Mouse (Mus musculus) heart, embryonic 13.5 days (tissue): ENCODE measurements around the gene Capn1. TPM values are rescaled to one million over a fixed set of nuclear protein-coding genes. Genes with fewer than 3 reads are reported as not detected.

ENCODE experiments used
- ATAC-seq: fragments of 200-750 bp; cut with Nextera tagmentation; 2 replicates; pipeline ENCODE4 v1.8.0; 2017; ENCODE audit warnings: moderate TSS enrichment; ENCODE audit not compliant: insufficient number of reproducible peaks, low FRiP score, low TSS enrichment; ENCODE audit errors: extremely low read depth
- H3K27ac ChIP-seq: fragments of 300-500 bp; sonication (generic); replicated peaks from 2 replicates; pipeline ENCODE4 v1.5.1; 2015; ENCODE audit warnings: moderate library complexity, mild to moderate bottlenecking, inconsistent platforms
- H3K27me3 ChIP-seq: fragments of 300-500 bp; sonication (generic); replicated peaks from 2 replicates; pipeline ENCODE4 v1.6.1; 2015; ENCODE audit warnings: mild to moderate bottlenecking, inconsistent platforms
- H3K36me3 ChIP-seq: fragments of 300-500 bp; sonication (generic); 2 replicates; pipeline ENCODE4 v1.6.1; 2015; ENCODE audit warnings: mild to moderate bottlenecking, inconsistent platforms
- H3K4me1 ChIP-seq: fragments of 300-500 bp; sonication (generic); 2 replicates; pipeline ENCODE4 v1.6.1; 2015; ENCODE audit warnings: inconsistent platforms
- H3K4me2 ChIP-seq: fragments of 300-500 bp; sonication (generic); 2 replicates; pipeline ENCODE4 v1.6.1; 2015; ENCODE audit warnings: inconsistent platforms, mild to moderate bottlenecking, moderate library complexity
- H3K4me3 ChIP-seq: fragments of 300-500 bp; sonication (generic); 2 replicates; pipeline ENCODE4 v1.5.1; 2015; ENCODE audit warnings: moderate library complexity, mild to moderate bottlenecking, inconsistent platforms
- H3K9ac ChIP-seq: fragments of 300-500 bp; sonication (generic); 2 replicates; pipeline ENCODE4 v1.6.1; 2015; ENCODE audit warnings: inconsistent platforms, mild to moderate bottlenecking, moderate library complexity
- H3K9me3 ChIP-seq: fragments of 300-500 bp; sonication (generic); 2 replicates; pipeline ENCODE4 v1.6.1; 2016; ENCODE audit warnings: inconsistent platforms
- WGBS: fragments of 180-500 bp; shearing (Covaris S2); methylation state at CpG from one replicate; pipeline ENCODE4 v1.1.7; 2015; ENCODE audit warnings: mixed read lengths; 5-methylcytosine and 5-hydroxymethylcytosine counted together
- polyA plus RNA-seq: library from polyadenylated mRNA; unstranded; fragments of >200 nt; fragmentation: Nextera tagmentation; extraction: Ambion mirVana; gene quantifications from 2 replicates; pipeline ENCODE4 v1.2.1, GENCODE M21; 2015

The Capn1 gene
- polyA plus RNA-seq, 1 experiment from 2014 or later = 6.0 TPM

DNA sequence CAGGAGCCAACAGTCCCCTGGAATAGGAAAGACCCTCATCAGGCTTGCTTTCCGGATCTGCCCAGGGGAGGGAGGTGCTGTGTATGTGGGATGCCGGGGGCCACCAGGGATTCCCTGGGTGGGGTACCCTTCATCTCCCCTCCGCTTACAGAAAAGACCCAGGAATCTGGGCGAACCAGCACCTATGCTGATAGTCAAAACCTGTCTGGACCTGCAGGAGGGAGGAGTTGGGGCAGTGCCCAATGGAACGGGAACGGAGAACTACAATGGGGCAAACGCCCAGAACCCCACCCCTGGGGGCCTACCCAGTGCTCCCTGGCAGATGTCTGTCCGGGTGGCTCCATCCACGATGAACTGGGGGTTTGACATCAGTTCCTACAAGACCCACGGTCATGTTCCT lies 2.0 kb downstream of the Capn1 start:
- Histone ChIP-seq H3K4me2 (peak overlapping the region; percentile 81; the same call in 1 of the 2 replicates), H3K27ac (no peak overlapping the region), H3K9ac (no peak overlapping the region; the same call in 1 of the 2 replicates), H3K27me3 (peaks cover 7% of the 10 kb centered on the region), H3K36me3 (no peaks in the 10 kb centered on the region), H3K9me3 (no peaks in the 10 kb centered on the region), H3K4me3 (no peak overlapping the region), H3K4me1 (peaks cover 20% of the 10 kb centered on the region)
- WGBS = 89% methylated on average over 10 of the region's 10 CpGs
- no peak for ATAC-seq

DNA sequence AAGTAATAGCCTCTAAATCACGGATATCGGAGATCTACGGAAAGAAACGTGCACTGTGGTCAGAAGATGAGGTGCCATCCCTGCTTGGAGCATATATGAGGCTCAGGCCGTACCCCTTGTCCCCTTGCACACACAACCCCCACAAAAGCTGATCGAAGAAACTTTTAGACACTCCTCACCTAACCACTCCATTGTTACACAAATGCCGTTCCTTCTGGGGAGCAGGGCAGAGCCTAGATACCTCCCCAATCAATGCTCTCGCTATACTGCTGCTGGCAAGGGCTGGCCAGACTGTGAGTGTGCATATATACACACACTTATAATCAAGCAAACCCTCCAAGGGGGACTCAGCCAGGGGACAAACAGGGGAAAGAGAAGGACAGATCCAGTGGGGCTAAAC lies 6.6 kb downstream of the Capn1 start:
- no peak overlapping the region for H3K4me2 ChIP-seq
- no peak for ATAC-seq

DNA sequence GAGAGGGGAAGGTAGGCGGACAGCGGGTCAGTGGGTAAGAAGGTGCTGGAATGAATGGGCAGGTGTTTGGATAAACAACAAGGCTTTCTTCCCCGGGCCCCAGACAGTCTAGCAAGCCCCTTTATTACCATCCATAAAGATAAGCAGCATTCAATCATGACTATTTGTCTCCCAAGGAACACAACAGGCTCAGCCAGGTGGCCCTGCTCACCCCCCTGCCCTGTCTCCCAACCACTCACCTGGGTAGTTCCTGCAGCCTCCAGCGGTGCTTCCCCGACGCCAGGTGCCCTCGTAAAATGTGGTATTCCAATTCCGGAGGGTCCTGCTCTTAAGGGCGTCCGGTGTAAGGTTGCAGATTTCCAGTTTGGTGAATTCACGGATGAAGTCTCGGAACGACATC lies 8.7 kb downstream of the Capn1 start:
- Histone ChIP-seq H3K36me3 (peaks cover 5% of the 10 kb centered on the region; the same call in 1 of the 2 replicates), H3K27ac (no peak overlapping the region), H3K27me3 (no peaks in the 10 kb centered on the region), H3K4me1 (no peaks in the 10 kb centered on the region), H3K9ac (no peak overlapping the region), H3K4me2 (no peak overlapping the region), H3K4me3 (no peak overlapping the region), H3K9me3 (no peaks in the 10 kb centered on the region)
- no peak for ATAC-seq
- 85% methylated on average over 13 of the region's 13 CpGs for WGBS

More for the DNA sequence above, 6.6 kb downstream of the Capn1 start:
- peaks cover 5% of the 10 kb centered on the region; the same call in 1 of the 2 replicates for H3K36me3 ChIP-seq
- no peaks in the 10 kb centered on the region for H3K9me3 ChIP-seq
- 72% methylated on average over 8 of the region's 8 CpGs for WGBS
- H3K27me3 ChIP-seq = no peaks in the 10 kb centered on the region
- no peak overlapping the region for H3K9ac ChIP-seq
- no peaks in the 10 kb centered on the region; the same call in 1 of the 2 replicates for H3K4me1 ChIP-seq
- no peak overlapping the region for H3K4me3 ChIP-seq
- no peak overlapping the region for H3K27ac ChIP-seq

DNA sequence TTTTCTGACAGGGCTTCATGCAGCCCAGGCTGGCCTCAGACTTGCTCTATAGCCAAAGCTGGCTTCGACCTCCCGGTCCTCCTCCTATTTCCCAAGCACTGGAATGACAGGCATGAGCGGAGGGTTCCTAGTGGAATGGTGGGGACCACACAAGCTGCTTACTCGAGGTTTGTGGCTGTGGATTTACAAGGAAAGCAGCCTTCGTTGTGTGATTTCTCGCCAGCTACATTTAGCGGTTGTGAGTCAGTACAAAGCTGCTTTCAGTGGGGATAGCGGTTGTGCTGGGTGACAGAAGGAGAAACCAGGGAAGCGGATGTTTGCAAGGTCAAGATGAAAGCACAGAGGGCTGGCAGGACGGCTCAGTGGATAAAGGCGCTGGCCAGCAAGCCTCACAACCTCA lies 10.2 kb downstream of the Capn1 start:
- Histone ChIP-seq H3K9ac (no peak overlapping the region), H3K27me3 (no peaks in the 10 kb centered on the region), H3K9me3 (no peaks in the 10 kb centered on the region), H3K4me1 (no peaks in the 10 kb centered on the region), H3K4me2 (no peak overlapping the region), H3K27ac (no peak overlapping the region), H3K36me3 (peaks cover 5% of the 10 kb centered on the region; the same call in 1 of the 2 replicates), H3K4me3 (no peak overlapping the region)
- WGBS = 61% methylated on average over 11 of the region's 11 CpGs
- no peak for ATAC-seq

DNA sequence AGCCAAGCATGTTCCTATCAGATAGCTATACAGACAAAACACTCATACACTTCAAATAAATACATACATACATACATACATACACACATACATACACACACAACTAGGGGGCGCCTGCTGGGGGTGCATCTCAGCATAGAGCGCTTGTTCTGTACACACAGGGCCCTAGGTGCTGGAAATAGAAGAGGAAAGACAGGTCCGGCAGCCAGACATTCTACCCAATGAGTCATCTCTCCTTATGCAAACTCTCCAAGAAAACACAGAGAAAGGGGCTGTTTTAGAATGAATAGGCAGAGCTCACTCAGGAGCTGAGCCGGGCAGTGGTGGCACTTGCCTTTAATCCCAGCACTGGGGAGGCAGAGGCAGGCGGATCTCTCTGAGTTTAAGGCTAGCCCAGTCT lies 15.7 kb downstream of the Capn1 start:
- Histone ChIP-seq H3K9ac (no peak overlapping the region), H3K9me3 (no peaks in the 10 kb centered on the region), H3K27ac (no peak overlapping the region), H3K27me3 (no peaks in the 10 kb centered on the region), H3K36me3 (0 out of 2 replicates have a peak, but pooled peaks cover 4% of the 10 kb centered on the region), H3K4me3 (no peak overlapping the region), H3K4me2 (no peak overlapping the region), H3K4me1 (no peaks in the 10 kb centered on the region)
- ATAC-seq = no peak
- 68% methylated on average over 5 of the region's 5 CpGs for WGBS

DNA sequence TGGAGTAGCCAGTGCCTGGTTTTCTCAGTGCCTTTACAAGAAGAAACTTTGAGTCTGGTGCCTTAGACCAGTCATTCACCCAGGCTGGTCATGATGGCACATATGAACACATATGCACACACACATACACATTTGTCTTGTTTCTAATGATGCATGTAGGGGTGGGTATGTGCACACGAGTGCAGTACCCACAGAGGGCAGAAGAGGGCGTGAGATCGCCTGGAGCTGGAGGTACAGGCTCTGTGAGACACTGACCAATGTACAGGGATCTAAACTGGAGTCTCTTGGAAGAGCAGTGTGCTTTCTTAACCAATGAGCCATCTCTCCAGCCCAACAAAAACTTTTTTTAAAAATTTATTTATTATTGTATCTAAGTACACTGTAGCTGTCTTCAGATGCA lies 17.5 kb downstream of the Capn1 start:
- WGBS = 78% methylated on average over 3 of the region's 3 CpGs
- Histone ChIP-seq H3K27ac (no peak overlapping the region), H3K36me3 (peaks cover 11% of the 10 kb centered on the region; the same call in 1 of the 2 replicates), H3K4me1 (no peaks in the 10 kb centered on the region), H3K4me3 (no peak overlapping the region), H3K9ac (no peak overlapping the region), H3K4me2 (no peak overlapping the region), H3K9me3 (no peaks in the 10 kb centered on the region), H3K27me3 (no peaks in the 10 kb centered on the region)
- no peak for ATAC-seq

DNA sequence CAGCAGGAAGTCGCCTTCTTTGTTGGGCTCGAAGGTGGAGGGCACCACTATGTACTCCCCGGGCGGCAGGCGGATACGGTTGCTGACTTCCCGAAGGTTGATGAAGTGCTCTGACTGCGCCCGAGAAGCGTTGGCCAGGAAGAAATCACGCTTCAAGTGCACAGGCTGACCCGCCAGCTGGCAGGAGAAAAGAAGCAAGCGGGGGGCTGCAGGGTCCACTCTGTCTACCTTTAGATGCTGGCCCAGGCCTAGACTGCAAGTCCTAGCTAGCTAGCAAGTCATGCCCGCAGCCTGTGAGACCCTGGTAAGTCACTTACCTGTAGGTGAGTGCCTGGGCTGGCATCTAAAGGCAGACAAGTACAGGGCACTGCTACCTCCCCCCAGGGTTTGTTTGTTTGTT lies 21.0 kb downstream of the Capn1 start:
- WGBS = 75% methylated on average over 14 of the region's 14 CpGs
- Histone ChIP-seq H3K27me3 (no peaks in the 10 kb centered on the region), H3K4me2 (no peak overlapping the region), H3K9ac (no peak overlapping the region), H3K9me3 (no peaks in the 10 kb centered on the region), H3K27ac (no peak overlapping the region), H3K4me1 (peaks cover 7% of the 10 kb centered on the region), H3K4me3 (no peak overlapping the region), H3K36me3 (peaks cover 24% of the 10 kb centered on the region; the same call in 1 of the 2 replicates)
- no peak for ATAC-seq

DNA sequence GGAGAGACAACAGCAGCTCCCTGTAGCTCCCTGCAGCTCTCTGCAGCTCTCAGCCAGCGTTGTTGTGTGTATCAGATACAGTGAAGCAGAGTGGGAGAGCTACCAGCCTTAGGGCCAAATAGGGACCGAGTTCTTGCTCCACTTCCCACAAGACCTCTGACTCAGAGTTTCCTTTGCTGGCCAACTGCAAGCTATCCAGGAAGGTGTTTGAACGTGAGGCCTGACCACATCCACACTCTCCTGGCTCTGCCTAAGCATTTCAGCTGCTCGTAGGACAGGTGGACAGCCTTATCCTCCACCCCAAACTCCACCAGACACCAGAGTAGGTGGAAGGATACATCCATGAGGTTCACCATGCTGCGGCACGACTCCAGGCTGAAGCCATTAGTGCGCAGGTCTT lies 23.7 kb downstream of the Capn1 start:
- Histone ChIP-seq H3K4me1 (peaks cover 25% of the 10 kb centered on the region), H3K27ac (no peak overlapping the region), H3K9me3 (no peaks in the 10 kb centered on the region), H3K27me3 (no peaks in the 10 kb centered on the region), H3K9ac (peak overlapping the region; percentile 14; the same call in 1 of the 2 replicates), H3K36me3 (peaks cover 20% of the 10 kb centered on the region; the same call in 1 of the 2 replicates), H3K4me2 (no peak overlapping the region), H3K4me3 (no peak overlapping the region)
- no peak for ATAC-seq
- WGBS = 75% methylated on average over 7 of the region's 7 CpGs

DNA sequence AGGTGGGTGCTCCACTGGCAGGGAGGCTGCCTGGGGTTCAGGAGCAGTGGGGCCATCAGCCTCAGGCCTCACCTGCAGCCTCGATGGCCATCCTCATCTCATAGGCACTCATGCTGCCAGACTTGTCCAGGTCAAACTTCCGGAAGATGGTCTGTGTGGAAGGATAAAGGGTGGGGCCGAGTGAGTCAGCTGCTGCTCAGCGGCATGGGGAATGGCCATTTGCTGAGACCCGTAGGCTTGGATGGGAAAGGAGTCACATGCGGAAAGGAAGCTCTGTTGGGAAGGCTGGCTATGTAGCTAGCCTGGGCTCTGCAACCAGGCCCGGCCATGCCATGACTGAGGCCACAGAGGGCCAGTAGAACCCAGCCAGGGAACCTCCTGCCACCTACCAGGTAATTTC lies 24.2 kb downstream of the Capn1 start:
- no peak for ATAC-seq
- Histone ChIP-seq H3K27me3 (no peaks in the 10 kb centered on the region), H3K36me3 (peaks cover 20% of the 10 kb centered on the region; the same call in 1 of the 2 replicates), H3K4me1 (peaks cover 25% of the 10 kb centered on the region), H3K4me2 (no peak overlapping the region), H3K27ac (no peak overlapping the region), H3K4me3 (no peak overlapping the region), H3K9me3 (no peaks in the 10 kb centered on the region), H3K9ac (peak overlapping the region; percentile 14; the same call in 1 of the 2 replicates)
- 77% methylated on average over 7 of the region's 7 CpGs for WGBS

DNA sequence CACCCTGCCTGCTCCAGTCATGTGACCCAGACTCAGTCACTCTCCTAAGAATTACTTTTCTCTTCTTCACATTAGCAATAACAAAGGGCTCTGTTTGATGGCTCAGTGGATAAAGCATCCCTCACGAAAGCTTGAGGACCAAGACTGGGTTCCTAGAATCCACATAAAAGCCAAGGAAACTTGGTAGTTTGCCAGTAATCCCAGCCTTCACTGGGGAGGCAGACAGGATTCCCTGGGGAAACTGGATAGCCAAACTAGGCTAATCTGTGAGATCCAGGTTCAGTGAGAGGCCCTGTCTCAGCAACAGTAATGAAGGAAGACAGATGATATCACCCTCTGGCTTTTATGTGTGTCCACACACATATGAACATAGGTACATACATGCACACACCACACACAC lies 24.8 kb downstream of the Capn1 start:
- H3K9ac ChIP-seq = no peak overlapping the region
- no peak overlapping the region for H3K4me3 ChIP-seq
- no peaks in the 10 kb centered on the region for H3K9me3 ChIP-seq
- no peak overlapping the region for H3K4me2 ChIP-seq
- no peaks in the 10 kb centered on the region for H3K27me3 ChIP-seq
- H3K27ac ChIP-seq = no peak overlapping the region
- ATAC-seq = no peak
- H3K4me1 ChIP-seq = peaks cover 25% of the 10 kb centered on the region
- peaks cover 20% of the 10 kb centered on the region; the same call in 1 of the 2 replicates for H3K36me3 ChIP-seq
- WGBS = 68% methylated on average over 1 of the region's 1 CpGs

DNA sequence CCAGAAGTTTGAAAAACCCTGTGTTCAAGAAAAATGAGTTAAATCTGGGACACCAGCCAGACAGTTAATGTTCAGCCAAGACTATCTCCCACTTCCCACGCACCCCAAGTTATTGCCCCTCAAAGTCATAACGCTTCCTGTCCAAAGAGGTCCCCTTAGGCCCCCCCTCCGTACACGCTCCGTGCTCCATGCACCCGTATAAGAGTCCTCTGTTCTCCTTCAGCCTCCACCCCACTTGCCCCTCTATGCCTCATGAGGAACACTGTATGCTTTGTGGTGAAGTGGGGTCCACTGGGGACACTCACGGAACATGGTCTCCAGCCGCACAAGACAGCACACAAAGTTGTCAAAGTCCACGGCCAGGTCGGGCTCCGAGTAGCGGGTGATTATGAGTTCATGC lies 25.7 kb downstream of the Capn1 start:
- ATAC-seq = no peak
- Histone ChIP-seq H3K4me1 (peaks cover 25% of the 10 kb centered on the region), H3K36me3 (peaks cover 20% of the 10 kb centered on the region; the same call in 1 of the 2 replicates), H3K27ac (no peak overlapping the region), H3K9me3 (no peaks in the 10 kb centered on the region), H3K27me3 (no peaks in the 10 kb centered on the region), H3K9ac (peak overlapping the region; percentile 10; the same call in 1 of the 2 replicates), H3K4me3 (no peak overlapping the region), H3K4me2 (no peak overlapping the region)
- WGBS = 89% methylated on average over 12 of the region's 12 CpGs

DNA sequence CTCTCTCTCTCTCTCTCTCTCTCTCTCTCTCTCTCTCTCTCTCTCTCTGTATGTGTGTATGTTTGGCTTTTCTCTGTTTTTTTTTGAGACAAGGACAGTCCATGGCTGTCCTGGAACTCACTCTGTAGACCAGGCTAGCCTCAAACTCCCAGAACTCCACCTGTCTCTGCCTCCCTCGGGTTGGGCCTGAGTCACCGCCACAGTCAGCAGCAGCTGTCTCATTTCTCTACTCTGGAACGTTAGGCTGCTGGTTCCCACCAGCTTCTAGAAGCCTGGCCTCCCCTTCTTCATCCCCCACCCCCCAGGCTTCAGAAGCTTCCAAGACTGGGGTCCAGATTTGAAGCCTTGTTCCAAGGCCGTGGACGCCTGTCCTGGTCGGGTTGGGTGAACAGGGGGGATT lies 26.1 kb downstream of the Capn1 start:
- no peak for ATAC-seq
- H3K4me3 ChIP-seq = no peak overlapping the region

More for the DNA sequence above, 26.1 kb downstream of the Capn1 start:
- H3K27me3 ChIP-seq = no peaks in the 10 kb centered on the region
- no peaks in the 10 kb centered on the region for H3K9me3 ChIP-seq
- H3K27ac ChIP-seq = no peak overlapping the region
- H3K4me1 ChIP-seq = peaks cover 25% of the 10 kb centered on the region
- H3K36me3 ChIP-seq = peaks cover 20% of the 10 kb centered on the region; the same call in 1 of the 2 replicates
- H3K9ac ChIP-seq = peak overlapping the region; percentile 10; the same call in 1 of the 2 replicates
- H3K4me2 ChIP-seq = peak overlapping the region; percentile 59
- 56% methylated on average over 6 of the region's 6 CpGs for WGBS
